Mouse (Mus musculus): ENCODE measurements at regions not wholly inside any gene's neighbourhood (a gene's known extent, or its start where the extent isn't known, plus 50 kb on each side); places are given as distances from the start of the nearest gene placed in this dataset.

DNA sequence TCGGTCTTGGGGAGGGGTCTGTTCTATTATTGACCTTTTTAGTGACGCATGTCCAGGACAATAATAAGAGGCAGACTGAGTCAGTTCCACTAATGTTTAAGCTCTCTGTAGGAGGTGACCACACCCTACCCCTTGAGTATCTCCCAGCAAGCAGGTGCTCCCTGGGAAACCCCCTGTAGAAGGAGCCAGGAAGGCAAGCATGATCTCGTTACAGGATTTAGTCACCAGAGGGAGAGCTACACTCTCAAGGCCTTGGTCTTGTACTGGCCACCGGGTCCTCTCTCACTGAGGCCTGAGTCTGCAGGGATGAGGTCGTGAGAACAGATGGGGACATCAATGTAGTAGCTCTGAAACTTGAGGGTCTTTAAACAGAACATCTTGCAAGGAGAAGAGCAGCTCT, 55.3 kb upstream of the Ccnd2 start:
- H3K4me1 ChIP-seq (replicated peaks), result no peaks in the 10 kb centered on the region
- WGBS, result 69% methylated on average over 5 of the region's 5 CpGs
- H3K9me3 ChIP-seq (replicated peaks), result no peaks in the 10 kb centered on the region
- no peak for ATAC-seq (ENCODE audit: insufficient number of reproducible peaks, low FRiP score)
- no peaks in the 10 kb centered on the region for H3K36me3 ChIP-seq
- no peak overlapping the region for H3K27ac ChIP-seq (ENCODE audit: poor library complexity, severe bottlenecking)
- no peak overlapping the region for H3K4me3 ChIP-seq
- H3K27me3 ChIP-seq (replicated peaks), result no peaks in the 10 kb centered on the region
- H3K4me2 ChIP-seq, result no peak overlapping the region
- H3K9ac ChIP-seq, result no peak overlapping the region

DNA sequence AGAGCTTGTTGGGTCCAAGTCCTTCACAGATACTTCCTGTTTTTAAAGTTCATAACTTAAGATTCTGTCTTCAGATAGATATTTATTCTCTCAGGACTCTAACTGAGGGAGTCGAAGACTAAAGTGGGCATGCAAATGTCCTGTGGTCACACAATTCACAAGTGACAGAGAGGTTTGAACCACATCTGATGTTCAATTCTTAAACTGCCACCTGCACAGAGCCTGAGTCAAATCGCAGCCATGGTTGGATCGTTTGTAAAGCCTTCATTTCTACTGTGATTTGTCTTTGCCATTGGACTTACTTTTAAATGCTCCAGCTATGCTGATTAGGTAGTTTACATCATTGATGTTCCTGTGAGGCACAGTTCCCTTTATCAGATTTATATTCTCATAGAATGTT, 61.4 kb upstream of the Ccnd2 start:
- H3K9ac ChIP-seq, result no peak overlapping the region
- H3K36me3 ChIP-seq, result no peaks in the 10 kb centered on the region
- peaks cover 9% of the 10 kb centered on the region; the same call in 1 of the 2 replicates for H3K27me3 ChIP-seq (replicated peaks)
- no peaks in the 10 kb centered on the region for H3K4me1 ChIP-seq (replicated peaks)
- no peak for ATAC-seq (ENCODE audit: insufficient number of reproducible peaks, low FRiP score)
- H3K9me3 ChIP-seq (replicated peaks), result no peaks in the 10 kb centered on the region
- H3K4me3 ChIP-seq, result no peak overlapping the region
- no peak overlapping the region for H3K4me2 ChIP-seq
- 87% methylated on average over 3 of the region's 3 CpGs for WGBS
- H3K27ac ChIP-seq (ENCODE audit: poor library complexity, severe bottlenecking), result no peak overlapping the region

DNA sequence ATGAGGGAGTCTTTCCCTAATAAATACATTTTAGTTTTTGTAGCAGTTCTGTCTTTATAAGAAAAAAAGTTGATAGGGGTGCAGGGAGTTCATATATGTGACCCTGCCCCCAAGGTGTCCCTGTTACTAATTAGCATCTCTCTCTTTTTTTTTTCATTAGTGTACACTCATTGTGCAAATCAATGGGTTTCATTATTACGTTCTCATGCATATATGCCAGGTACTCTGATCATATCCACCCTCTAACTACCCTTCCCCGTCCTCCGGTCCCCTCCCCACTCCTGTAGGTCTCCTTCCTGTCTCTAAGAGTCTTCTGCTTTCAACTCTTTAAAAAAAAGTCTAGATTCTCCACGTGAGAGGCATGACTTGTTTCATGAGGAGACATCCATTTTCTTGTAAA, 63.9 kb upstream of the Ccnd2 start:
- Histone ChIP-seq H3K27ac (ENCODE audit: poor library complexity, severe bottlenecking) (no peak overlapping the region), H3K4me3 (no peak overlapping the region), H3K27me3 (replicated peaks) (peaks cover 13% of the 10 kb centered on the region; the same call in 1 of the 2 replicates), H3K9me3 (replicated peaks) (no peaks in the 10 kb centered on the region), H3K4me2 (no peak overlapping the region), H3K36me3 (no peaks in the 10 kb centered on the region), H3K4me1 (replicated peaks) (no peaks in the 10 kb centered on the region), H3K9ac (no peak overlapping the region)
- no peak for ATAC-seq (ENCODE audit: insufficient number of reproducible peaks, low FRiP score)
- 60% methylated on average over 4 of the region's 4 CpGs for WGBS

DNA sequence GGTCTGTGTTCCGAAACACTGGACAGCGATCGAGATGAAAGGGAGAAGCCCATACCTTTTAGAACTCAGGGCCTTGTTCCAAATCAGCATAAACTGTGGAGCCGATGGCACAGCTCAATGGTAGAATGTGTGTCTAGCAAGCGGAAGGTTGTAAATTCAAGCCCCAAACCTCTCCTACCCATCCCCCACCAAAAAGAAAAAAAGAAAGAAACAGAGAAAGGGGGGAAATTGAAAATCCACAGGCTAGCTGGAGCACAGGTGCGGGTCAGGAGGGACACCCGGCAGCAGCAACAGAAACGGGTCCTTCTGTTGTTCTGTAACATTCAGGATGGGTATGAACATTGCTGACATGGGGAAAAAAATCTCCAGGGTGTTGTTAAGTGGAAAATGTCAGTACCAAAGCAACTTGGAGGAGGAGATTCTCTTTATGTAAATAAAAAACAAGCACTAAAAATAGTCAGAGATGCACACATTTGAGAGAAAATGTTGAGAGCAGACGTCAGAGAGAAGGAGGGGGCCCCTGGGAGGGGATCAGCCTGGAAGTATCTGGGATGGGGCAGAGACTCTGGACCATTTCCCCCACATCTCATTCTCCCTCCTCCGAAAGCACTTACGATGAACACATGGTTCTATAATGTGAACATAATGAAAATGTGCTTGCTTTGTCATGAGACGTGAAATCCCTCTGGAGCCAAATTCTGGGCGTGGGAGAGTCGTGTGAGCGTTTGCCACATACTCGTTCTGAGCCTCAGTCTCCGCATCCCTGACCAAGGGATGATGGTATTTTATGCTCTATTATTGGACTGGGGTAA, 66.8 kb upstream of the Ccnd2 start:
- Histone ChIP-seq H3K27me3 (replicated peaks) (peaks cover 13% of the 10 kb centered on the region; the same call in 1 of the 2 replicates), H3K36me3 (no peaks in the 10 kb centered on the region), H3K4me1 (replicated peaks) (no peaks in the 10 kb centered on the region), H3K4me2 (no peak overlapping the region), H3K4me3 (no peak overlapping the region), H3K9ac (no peak overlapping the region), H3K27ac (ENCODE audit: poor library complexity, severe bottlenecking) (no peak overlapping the region), H3K9me3 (replicated peaks) (no peaks in the 10 kb centered on the region)
- no peak for ATAC-seq (ENCODE audit: insufficient number of reproducible peaks, low FRiP score)
- WGBS, result 79% methylated on average over 17 of the region's 17 CpGs

DNA sequence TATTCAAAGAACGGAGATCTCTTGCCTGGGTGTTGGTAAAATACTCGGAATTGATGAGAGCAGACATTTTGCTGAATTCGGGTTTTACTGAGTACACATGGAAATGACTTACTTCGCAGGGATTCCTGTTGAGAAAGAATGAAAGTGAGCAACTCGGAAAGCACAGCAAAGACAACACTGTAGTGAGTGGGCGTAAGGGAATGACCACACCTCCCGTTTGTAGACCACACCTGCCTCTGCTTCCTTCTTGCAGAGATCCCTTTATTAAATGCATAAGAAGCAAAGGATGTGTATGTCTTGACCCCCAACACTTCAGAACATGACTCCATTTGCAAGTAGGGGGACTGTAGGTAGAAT, 67.4 kb upstream of the Ccnd2 start:
- H3K9ac ChIP-seq, result no peak overlapping the region
- no peaks in the 10 kb centered on the region for H3K9me3 ChIP-seq (replicated peaks)
- 80% methylated on average over 7 of the region's 7 CpGs for WGBS
- no peak overlapping the region for H3K4me3 ChIP-seq
- no peak overlapping the region for H3K27ac ChIP-seq (ENCODE audit: poor library complexity, severe bottlenecking)
- no peaks in the 10 kb centered on the region for H3K4me1 ChIP-seq (replicated peaks)
- peaks cover 13% of the 10 kb centered on the region; the same call in 1 of the 2 replicates for H3K27me3 ChIP-seq (replicated peaks)
- H3K4me2 ChIP-seq, result no peak overlapping the region
- no peaks in the 10 kb centered on the region for H3K36me3 ChIP-seq
- ATAC-seq (ENCODE audit: insufficient number of reproducible peaks, low FRiP score), result no peak

DNA sequence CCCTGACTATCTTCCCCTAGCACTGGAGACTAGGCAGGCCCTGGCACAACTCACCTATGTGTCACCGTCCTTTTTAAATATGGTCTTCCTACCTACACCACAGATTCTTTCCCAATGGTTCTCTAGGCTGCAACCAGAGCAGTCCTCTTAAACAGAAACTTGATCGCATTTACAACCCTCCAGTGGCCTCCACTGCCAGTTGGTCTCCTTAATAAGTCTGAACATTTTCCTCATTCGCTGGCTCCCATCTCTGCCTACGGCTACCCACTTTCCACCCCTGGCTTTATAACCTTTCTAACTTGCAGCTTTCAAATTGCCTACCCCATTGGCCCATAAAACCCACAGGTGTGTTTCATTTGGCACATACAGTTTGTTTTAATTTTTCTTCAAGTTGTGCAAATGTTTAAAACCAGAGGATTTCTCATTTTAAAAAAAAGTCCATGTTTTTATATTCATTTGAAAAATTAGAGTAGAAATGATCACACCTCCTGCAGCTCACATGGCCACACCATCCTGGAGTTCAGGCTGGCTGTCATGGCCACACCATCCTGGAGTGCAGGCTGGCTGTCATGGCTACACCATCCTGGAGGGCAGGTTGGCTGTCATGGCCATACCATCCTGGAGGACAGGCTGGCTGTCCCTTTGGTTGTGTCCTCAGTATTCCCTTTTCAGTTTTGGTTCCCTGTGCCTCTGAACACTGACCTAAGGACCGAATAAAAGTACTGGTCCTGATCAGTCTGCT, 74.4 kb upstream of the Ccnd2 start:
- no peak overlapping the region for H3K9ac ChIP-seq
- 83% methylated on average over 5 of the region's 5 CpGs for WGBS
- no peaks in the 10 kb centered on the region for H3K9me3 ChIP-seq (replicated peaks)
- H3K27ac ChIP-seq (ENCODE audit: poor library complexity, severe bottlenecking), result no peak overlapping the region
- H3K4me1 ChIP-seq (replicated peaks), result no peaks in the 10 kb centered on the region
- H3K4me3 ChIP-seq, result no peak overlapping the region
- no peaks in the 10 kb centered on the region for H3K27me3 ChIP-seq (replicated peaks)
- ATAC-seq (ENCODE audit: insufficient number of reproducible peaks, low FRiP score), result no peak
- no peak overlapping the region for H3K4me2 ChIP-seq
- H3K36me3 ChIP-seq, result no peaks in the 10 kb centered on the region

DNA sequence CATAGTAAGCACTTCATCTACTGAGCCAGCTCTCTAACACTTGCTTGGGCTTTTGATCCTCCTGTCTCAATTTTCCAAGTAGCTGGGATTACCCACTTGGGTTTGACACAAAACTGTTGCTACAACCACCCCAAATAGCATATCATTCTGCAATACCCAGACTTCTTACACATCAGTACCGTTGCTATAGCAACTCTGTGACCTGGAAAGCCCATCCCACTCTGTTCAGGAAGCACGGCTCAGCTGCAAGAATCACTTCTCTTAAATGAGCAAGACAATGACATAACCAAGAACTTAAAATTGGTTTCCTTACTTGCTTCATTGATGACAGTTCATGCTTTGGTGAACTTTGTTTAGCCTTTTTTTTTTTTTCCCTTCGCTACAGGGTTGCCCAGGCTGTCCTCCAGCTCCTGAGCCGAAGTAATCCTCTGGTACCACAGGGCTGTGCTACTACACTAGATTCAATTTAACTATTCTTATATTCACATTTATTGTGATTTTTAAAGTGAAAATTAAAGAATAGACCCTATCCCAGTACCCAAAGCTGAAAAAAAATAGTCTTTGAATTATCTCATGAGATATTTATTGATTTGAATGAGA, 84.6 kb upstream of the Ccnd2 start:
- Histone ChIP-seq H3K9me3 (replicated peaks) (no peaks in the 10 kb centered on the region; the same call in 1 of the 2 replicates), H3K4me2 (no peak overlapping the region), H3K27me3 (replicated peaks) (0 out of 2 replicates have a peak, but pooled peaks cover 3% of the 10 kb centered on the region), H3K9ac (no peak overlapping the region), H3K27ac (ENCODE audit: poor library complexity, severe bottlenecking) (no peak overlapping the region), H3K4me1 (replicated peaks) (no peaks in the 10 kb centered on the region), H3K36me3 (no peaks in the 10 kb centered on the region), H3K4me3 (no peak overlapping the region)
- WGBS, result 87% methylated on average over 4 of the region's 4 CpGs
- ATAC-seq (ENCODE audit: insufficient number of reproducible peaks, low FRiP score), result no peak

DNA sequence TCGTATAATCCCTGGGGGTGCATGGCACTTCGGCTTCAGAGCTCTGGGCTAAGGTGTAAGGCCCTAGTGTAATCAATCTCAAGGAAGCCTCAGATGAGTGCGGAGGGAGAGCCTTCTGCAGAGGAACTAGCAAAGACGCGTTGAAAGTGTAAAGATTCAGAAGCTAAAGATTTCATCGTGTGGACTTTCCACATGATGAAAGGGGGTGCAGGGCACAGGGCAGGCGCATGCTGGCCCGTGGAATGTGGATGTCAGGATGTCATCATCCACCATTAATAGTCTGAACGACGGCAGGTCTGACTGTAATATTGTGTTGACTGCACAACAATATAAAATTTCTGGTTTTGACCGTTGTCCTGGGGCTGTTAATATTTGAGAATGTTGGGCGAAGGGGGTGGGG, 85.2 kb upstream of the Ccnd2 start:
- no peak overlapping the region for H3K27ac ChIP-seq (ENCODE audit: poor library complexity, severe bottlenecking)
- H3K4me1 ChIP-seq (replicated peaks), result no peaks in the 10 kb centered on the region
- ATAC-seq (ENCODE audit: insufficient number of reproducible peaks, low FRiP score), result no peak
- no peak overlapping the region for H3K4me2 ChIP-seq
- no peaks in the 10 kb centered on the region; the same call in 1 of the 2 replicates for H3K9me3 ChIP-seq (replicated peaks)
- H3K36me3 ChIP-seq, result no peaks in the 10 kb centered on the region
- 81% methylated on average over 12 of the region's 12 CpGs for WGBS
- no peak overlapping the region for H3K4me3 ChIP-seq
- peaks cover 3% of the 10 kb centered on the region for H3K27me3 ChIP-seq (replicated peaks)
- no peak overlapping the region for H3K9ac ChIP-seq

DNA sequence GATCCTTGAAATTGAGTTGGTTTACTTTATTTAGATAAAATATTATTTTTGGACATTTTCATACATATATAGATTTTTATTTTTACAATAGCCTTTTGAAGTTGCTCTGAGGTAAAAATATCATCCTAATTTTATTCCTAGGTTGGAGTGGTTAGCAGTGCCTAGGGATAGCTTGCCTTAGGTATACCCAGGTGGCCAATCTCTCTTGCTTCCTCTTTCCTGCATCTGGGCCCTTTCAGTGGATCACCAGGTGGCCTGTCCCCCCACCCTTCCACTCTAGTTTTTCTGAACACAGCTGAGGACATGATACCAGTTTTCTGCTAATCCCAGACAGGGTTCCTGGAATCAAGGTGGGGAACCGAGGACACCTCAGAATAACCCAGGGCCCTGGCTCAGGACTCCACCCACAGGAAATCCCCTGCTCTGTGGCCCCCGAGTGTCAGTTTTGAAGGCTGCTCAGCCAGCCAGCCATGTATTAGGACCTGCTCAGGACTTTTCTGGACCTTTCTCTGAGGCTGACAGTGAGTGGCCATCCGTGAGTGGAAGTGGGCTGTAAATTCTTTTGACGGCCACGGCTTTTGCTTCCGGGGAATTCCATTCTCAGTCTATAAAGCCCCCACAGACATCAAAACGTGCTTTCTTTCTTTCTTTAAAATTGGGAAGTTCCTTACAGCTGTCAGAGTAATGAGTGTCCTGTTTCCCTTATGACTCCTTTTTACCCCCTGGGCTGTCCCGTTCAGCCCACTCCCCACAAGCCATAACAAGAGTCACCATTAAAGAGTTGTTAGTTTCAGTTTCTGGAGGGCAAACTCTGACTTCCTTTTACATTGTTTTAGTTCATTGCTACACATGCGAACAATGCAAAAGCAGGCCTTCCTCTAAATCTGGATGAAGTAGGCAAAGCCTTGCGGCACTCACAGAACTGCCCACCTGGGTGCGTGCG, 87.8 kb upstream of the Ccnd2 start:
- no peak for ATAC-seq (ENCODE audit: insufficient number of reproducible peaks, low FRiP score)
- no peaks in the 10 kb centered on the region for H3K36me3 ChIP-seq
- no peaks in the 10 kb centered on the region for H3K4me1 ChIP-seq (replicated peaks)
- no peak overlapping the region for H3K27ac ChIP-seq (ENCODE audit: poor library complexity, severe bottlenecking)
- H3K27me3 ChIP-seq (replicated peaks), result peaks cover 3% of the 10 kb centered on the region
- 76% methylated on average over 12 of the region's 12 CpGs for WGBS
- no peak overlapping the region for H3K9ac ChIP-seq
- no peak overlapping the region for H3K4me3 ChIP-seq
- no peak overlapping the region for H3K4me2 ChIP-seq
- H3K9me3 ChIP-seq (replicated peaks), result no peaks in the 10 kb centered on the region; the same call in 1 of the 2 replicates

DNA sequence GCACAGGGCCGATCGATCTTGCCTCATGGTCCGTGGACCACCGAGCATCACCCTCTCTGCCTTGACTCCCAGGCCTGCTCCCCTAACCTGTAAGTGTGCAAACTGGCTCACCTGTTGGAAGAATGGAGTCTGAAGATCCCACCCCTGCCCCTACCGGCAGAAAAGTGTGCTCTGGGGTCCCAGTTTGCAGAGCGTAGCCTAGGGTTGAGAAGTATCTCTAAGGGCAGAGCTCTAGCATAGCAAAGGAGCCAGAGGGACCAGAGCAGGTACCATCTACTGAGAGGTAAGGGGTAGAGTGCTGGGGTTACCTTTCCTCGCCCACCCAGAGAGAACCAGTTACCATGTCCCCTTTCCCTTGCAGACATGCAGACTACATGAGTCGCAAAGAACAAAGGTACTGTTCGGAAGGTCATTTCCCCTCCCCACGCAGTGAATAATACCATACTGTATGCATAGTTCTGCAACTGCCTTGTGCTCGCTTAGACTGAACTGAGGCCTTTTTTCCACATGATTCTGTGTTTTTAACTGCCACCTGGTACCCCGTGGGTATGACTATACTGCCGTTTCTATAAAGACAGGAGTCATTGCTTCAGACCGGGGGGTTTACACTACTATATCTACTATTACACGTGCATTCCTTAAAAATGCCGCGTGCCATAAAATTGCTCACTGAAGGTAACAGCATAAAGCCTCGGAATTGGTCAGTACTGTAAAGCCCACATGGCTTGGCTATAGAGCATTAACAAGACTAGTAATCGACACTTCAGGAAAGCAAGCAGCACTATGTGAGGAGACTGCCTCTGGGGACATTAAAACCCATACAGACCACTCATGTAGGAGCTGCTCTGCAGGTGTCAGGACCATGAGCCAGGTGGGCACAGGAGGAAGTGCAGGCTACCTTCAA, 88.7 kb upstream of the Ccnd2 start:
- no peaks in the 10 kb centered on the region; the same call in 1 of the 2 replicates for H3K9me3 ChIP-seq (replicated peaks)
- peaks cover 3% of the 10 kb centered on the region for H3K27me3 ChIP-seq (replicated peaks)
- no peak for ATAC-seq (ENCODE audit: insufficient number of reproducible peaks, low FRiP score)
- no peak overlapping the region for H3K4me3 ChIP-seq
- no peak overlapping the region for H3K27ac ChIP-seq (ENCODE audit: poor library complexity, severe bottlenecking)
- no peak overlapping the region for H3K9ac ChIP-seq
- WGBS, result 84% methylated on average over 19 of the region's 19 CpGs
- H3K36me3 ChIP-seq, result no peaks in the 10 kb centered on the region
- H3K4me2 ChIP-seq, result no peak overlapping the region
- no peaks in the 10 kb centered on the region for H3K4me1 ChIP-seq (replicated peaks)

All from heart, embryonic 12.5 days (tissue).